Mouse (Mus musculus) forebrain, embryonic 15.5 days (tissue): Measurements from ENCODE around the gene Gm29776. TPM values are rescaled to one million over a fixed set of nuclear protein-coding genes. Genes with fewer than 3 reads are reported as not detected.

Experiments
- ATAC-seq: fragments of 200-750 bp; cut with Nextera tagmentation; replicated peaks from 2 replicates; pipeline ENCODE4 v1.8.0; 2017; ENCODE audit warnings: mild to moderate bottlenecking, moderate TSS enrichment, moderate library complexity
- H3K27ac ChIP-seq: fragments of 300-500 bp; sonication (generic); replicated peaks from 2 replicates; pipeline ENCODE4 v1.5.1; 2015; ENCODE audit warnings: mild to moderate bottlenecking, inconsistent platforms
- H3K27me3 ChIP-seq: fragments of 300-500 bp; sonication (generic); 2 replicates; pipeline ENCODE4 v1.6.1; 2015; ENCODE audit warnings: inconsistent platforms
- H3K36me3 ChIP-seq: fragments of 300-500 bp; sonication (generic); 2 replicates; pipeline ENCODE4 v1.6.1; 2015; ENCODE audit warnings: mild to moderate bottlenecking, inconsistent platforms
- H3K4me1 ChIP-seq: fragments of 300-500 bp; sonication (generic); 2 replicates; pipeline ENCODE4 v1.6.1; 2015; ENCODE audit warnings: inconsistent platforms
- H3K4me2 ChIP-seq: fragments of 300-500 bp; sonication (generic); replicated peaks from 2 replicates; pipeline ENCODE4 v1.6.1; 2015; ENCODE audit warnings: mild to moderate bottlenecking, inconsistent platforms
- H3K4me3 ChIP-seq: fragments of 300-500 bp; sonication (generic); 2 replicates; pipeline ENCODE4 v1.5.1; 2015; ENCODE audit warnings: mild to moderate bottlenecking, inconsistent platforms
- H3K9ac ChIP-seq: fragments of 300-500 bp; sonication (generic); replicated peaks from 2 replicates; pipeline ENCODE4 v1.6.1; 2015; ENCODE audit warnings: mild to moderate bottlenecking, inconsistent platforms
- H3K9me3 ChIP-seq: fragments of 300-500 bp; sonication (generic); 2 replicates; pipeline ENCODE4 v1.6.1; 2016; ENCODE audit warnings: inconsistent platforms
- WGBS: fragments of 180-500 bp; shearing (Covaris S2); methylation state at CpG from one replicate; pipeline ENCODE4 v1.1.7; 2015; ENCODE audit warnings: mixed read lengths; 5-methylcytosine and 5-hydroxymethylcytosine counted together
- polyA plus RNA-seq: library from polyadenylated mRNA; unstranded; fragments of >200 nt; fragmentation: Nextera tagmentation; extraction: Ambion mirVana; gene quantifications from 2 replicates; pipeline ENCODE4 v1.2.1, GENCODE M21; 2015

Gene Gm29776
- polyA plus RNA-seq, 1 experiment from 2014 or later: 0.25 TPM

GRCm38 (mm10) chr14:54676290-54676689 is 22.3 kb downstream of the Gm29776 start:
- H3K9ac ChIP-seq: no peak overlapping the region
- H3K4me3 ChIP-seq: no peak overlapping the region
- ATAC-seq: no peak
- 83% methylated on average over 5 of the region's 5 CpGs for WGBS
- no peak overlapping the region for H3K4me2 ChIP-seq
- no peaks in the 10 kb centered on the region for H3K9me3 ChIP-seq
- H3K36me3 ChIP-seq: peaks cover 64% of the 10 kb centered on the region
- H3K27me3 ChIP-seq: no peaks in the 10 kb centered on the region
- no peaks in the 10 kb centered on the region for H3K4me1 ChIP-seq
- H3K27ac ChIP-seq: no peak overlapping the region

- H3K27me3 ChIP-seq: no peaks in the 10 kb centered on the region
- no peak overlapping the region for H3K4me3 ChIP-seq
- ATAC-seq: no peak
- H3K9me3 ChIP-seq: no peaks in the 10 kb centered on the region
- 76% methylated on average over 2 of the region's 2 CpGs for WGBS
- H3K36me3 ChIP-seq: peaks cover 62% of the 10 kb centered on the region
- no peak overlapping the region for H3K4me2 ChIP-seq
- no peak overlapping the region for H3K9ac ChIP-seq
- no peaks in the 10 kb centered on the region for H3K4me1 ChIP-seq
- H3K27ac ChIP-seq: no peak overlapping the region
Measured at GRCm38 (mm10) chr14:54674317-54674716, 24.3 kb downstream of the Gm29776 start.

GRCm38 (mm10) chr14:54669381-54669780 is 29.3 kb downstream of the Gm29776 start:
- Histone ChIP-seq H3K9ac (no peak overlapping the region), H3K4me2 (no peak overlapping the region), H3K27ac (no peak overlapping the region), H3K27me3 (no peaks in the 10 kb centered on the region), H3K36me3 (peaks cover 65% of the 10 kb centered on the region), H3K4me3 (no peak overlapping the region), H3K4me1 (no peaks in the 10 kb centered on the region), H3K9me3 (no peaks in the 10 kb centered on the region)
- 73% methylated on average over 4 of the region's 4 CpGs for WGBS
- no peak for ATAC-seq

- no peak for ATAC-seq
- Histone ChIP-seq H3K4me2 (no peak overlapping the region), H3K4me3 (no peak overlapping the region), H3K4me1 (no peaks in the 10 kb centered on the region), H3K27me3 (no peaks in the 10 kb centered on the region), H3K9ac (no peak overlapping the region), H3K9me3 (no peaks in the 10 kb centered on the region), H3K27ac (no peak overlapping the region), H3K36me3 (peaks cover 87% of the 10 kb centered on the region)
- WGBS: 94% methylated on average over 10 of the region's 10 CpGs
Measured at GRCm38 (mm10) chr14:54664477-54665222, 34.0 kb downstream of the Gm29776 start.

GRCm38 (mm10) chr14:54660009-54660408 is 38.6 kb downstream of the Gm29776 start:
- H3K27ac ChIP-seq: no peak overlapping the region
- WGBS: 95% methylated on average over 2 of the region's 2 CpGs
- peaks cover 88% of the 10 kb centered on the region for H3K36me3 ChIP-seq
- no peak overlapping the region for H3K9ac ChIP-seq
- H3K4me2 ChIP-seq: no peak overlapping the region
- no peaks in the 10 kb centered on the region for H3K9me3 ChIP-seq
- no peak overlapping the region for H3K4me3 ChIP-seq
- no peak for ATAC-seq
- H3K4me1 ChIP-seq: no peaks in the 10 kb centered on the region
- H3K27me3 ChIP-seq: no peaks in the 10 kb centered on the region

GRCm38 (mm10) chr14:54653496-54653895 is 45.1 kb downstream of the Gm29776 start:
- ATAC-seq: peak; percentile 81
- Histone ChIP-seq H3K4me2 (peak overlapping the region; percentile 93), H3K9ac (peak overlapping the region; percentile 74), H3K4me3 (peak overlapping the region; percentile 70), H3K27ac (peak overlapping the region; percentile 86), H3K9me3 (no peaks in the 10 kb centered on the region), H3K36me3 (peaks cover 60% of the 10 kb centered on the region), H3K4me1 (peaks cover 46% of the 10 kb centered on the region), H3K27me3 (no peaks in the 10 kb centered on the region)
- WGBS: under 1% methylated on average over 12 of the region's 12 CpGs

- peak overlapping the region; percentile 74 for H3K9ac ChIP-seq
- ATAC-seq: no peak; the same call in 1 of the 2 replicates
- 0% methylated on average over 7 of the region's 7 CpGs for WGBS
- H3K4me2 ChIP-seq: peak overlapping the region; percentile 93
- H3K9me3 ChIP-seq: no peaks in the 10 kb centered on the region
- peaks cover 53% of the 10 kb centered on the region for H3K4me1 ChIP-seq
- H3K27me3 ChIP-seq: no peaks in the 10 kb centered on the region
- H3K27ac ChIP-seq: peak overlapping the region; percentile 86
- peaks cover 60% of the 10 kb centered on the region for H3K36me3 ChIP-seq
- H3K4me3 ChIP-seq: peak overlapping the region; percentile 70
Measured at GRCm38 (mm10) chr14:54652787-54653186, 45.8 kb downstream of the Gm29776 start.

- no peaks in the 10 kb centered on the region for H3K27me3 ChIP-seq
- H3K4me1 ChIP-seq: peaks cover 53% of the 10 kb centered on the region
- H3K9me3 ChIP-seq: no peaks in the 10 kb centered on the region
- no peak for ATAC-seq
- no peak overlapping the region for H3K9ac ChIP-seq
- peak overlapping the region; percentile 93 for H3K4me2 ChIP-seq
- peaks cover 60% of the 10 kb centered on the region for H3K36me3 ChIP-seq
- WGBS: 62% methylated on average over 4 of the region's 4 CpGs
- 0 out of 2 replicates have a peak overlapping the region, but pooled peaks have one; percentile 6 for H3K4me3 ChIP-seq
- peak overlapping the region; percentile 86 for H3K27ac ChIP-seq
Measured at GRCm38 (mm10) chr14:54651556-54651955, 47.1 kb downstream of the Gm29776 start.

- peak; percentile 40 for ATAC-seq
- Histone ChIP-seq H3K27ac (peak overlapping the region; percentile 86; the same call in 1 of the 2 replicates), H3K27me3 (no peaks in the 10 kb centered on the region), H3K4me1 (peaks cover 53% of the 10 kb centered on the region), H3K9me3 (no peaks in the 10 kb centered on the region), H3K4me3 (0 out of 2 replicates have a peak overlapping the region, but pooled peaks have one; percentile 6), H3K4me2 (peak overlapping the region; percentile 93), H3K9ac (no peak overlapping the region), H3K36me3 (peaks cover 60% of the 10 kb centered on the region)
- WGBS: 64% methylated on average over 23 of the region's 23 CpGs
Measured at GRCm38 (mm10) chr14:54650621-54651454, 47.8 kb downstream of the Gm29776 start.

GRCm38 (mm10) chr14:54647900-54648299 is 50.7 kb downstream of the Gm29776 start:
- Histone ChIP-seq H3K4me2 (no peak overlapping the region), H3K27me3 (no peaks in the 10 kb centered on the region), H3K4me3 (no peak overlapping the region), H3K9me3 (no peaks in the 10 kb centered on the region), H3K9ac (no peak overlapping the region), H3K4me1 (peaks cover 46% of the 10 kb centered on the region), H3K27ac (no peak overlapping the region), H3K36me3 (peaks cover 83% of the 10 kb centered on the region)
- no peak for ATAC-seq
- 82% methylated on average over 4 of the region's 4 CpGs for WGBS

GRCm38 (mm10) chr14:54646898-54647636 is 51.6 kb downstream of the Gm29776 start:
- no peaks in the 10 kb centered on the region for H3K27me3 ChIP-seq
- H3K9ac ChIP-seq: no peak overlapping the region
- no peak overlapping the region for H3K4me3 ChIP-seq
- no peak overlapping the region for H3K27ac ChIP-seq
- H3K36me3 ChIP-seq: peaks cover 91% of the 10 kb centered on the region
- H3K4me2 ChIP-seq: no peak overlapping the region
- 91% methylated on average over 8 of the region's 8 CpGs for WGBS
- no peaks in the 10 kb centered on the region for H3K9me3 ChIP-seq
- ATAC-seq: no peak
- H3K4me1 ChIP-seq: peaks cover 38% of the 10 kb centered on the region

GRCm38 (mm10) chr14:54646455-54646854 is 52.2 kb downstream of the Gm29776 start:
- no peak overlapping the region for H3K4me3 ChIP-seq
- no peaks in the 10 kb centered on the region for H3K27me3 ChIP-seq
- 95% methylated on average over 17 of the region's 17 CpGs for WGBS
- ATAC-seq: no peak
- no peak overlapping the region for H3K27ac ChIP-seq
- H3K9me3 ChIP-seq: no peaks in the 10 kb centered on the region
- H3K4me2 ChIP-seq: no peak overlapping the region
- H3K36me3 ChIP-seq: peaks cover 87% of the 10 kb centered on the region
- H3K9ac ChIP-seq: no peak overlapping the region
- peaks cover 32% of the 10 kb centered on the region for H3K4me1 ChIP-seq
